Mouse (Mus musculus): ENCODE measurements at regions not wholly inside any gene's neighbourhood (a gene's known extent, or its start where the extent isn't known, plus 50 kb on each side); places are given as distances from the start of the nearest gene placed in this dataset.

GRCm38 (mm10) chr2:53276435-53276834 lies 84.9 kb downstream of the Arl6ip6 start:
- DNase-seq (ENCODE audit: low spot score) (no peak), ATAC-seq (ENCODE audit: low FRiP score) (no peak)
- Histone ChIP-seq H3K36me3 (ENCODE audit: control insufficient read depth, insufficient read depth, low read length) (no peaks in the 10 kb centered on the region), H3K27me3 (ENCODE audit: control insufficient read depth, insufficient read depth, low read length) (no peaks in the 10 kb centered on the region), H3K9me3 (ENCODE audit: control insufficient read depth, low read length) (no peaks in the 10 kb centered on the region), H3K4me1 (replicated peaks; ENCODE audit: control insufficient read depth, insufficient read depth, low read length) (no peaks in the 10 kb centered on the region), H3K9ac (ENCODE audit: low read depth, low read length) (no peak overlapping the region), H3K27ac (ENCODE audit: low read depth, low read length) (no peak overlapping the region), H3K4me2 (replicated peaks; ENCODE audit: low read depth, low read length) (no peak overlapping the region), H3K4me3 (ENCODE audit: low read depth, low read length) (no peak overlapping the region)
- WGBS, result 33% methylated on average over 1 of the region's 1 CpGs

GRCm38 (mm10) chr2:53301712-53302423 lies 110.3 kb downstream of the Arl6ip6 start:
- ATAC-seq (ENCODE audit: low FRiP score), result no peak

GRCm38 (mm10) chr2:53330680-53331079 lies 139.2 kb downstream of the Arl6ip6 start:
- Histone ChIP-seq H3K27ac (ENCODE audit: low read depth, low read length) (no peak overlapping the region), H3K27me3 (ENCODE audit: control insufficient read depth, insufficient read depth, low read length) (no peaks in the 10 kb centered on the region), H3K4me2 (replicated peaks; ENCODE audit: low read depth, low read length) (no peak overlapping the region), H3K4me3 (ENCODE audit: low read depth, low read length) (no peak overlapping the region), H3K9ac (ENCODE audit: low read depth, low read length) (no peak overlapping the region), H3K4me1 (replicated peaks; ENCODE audit: control insufficient read depth, insufficient read depth, low read length) (no peaks in the 10 kb centered on the region), H3K9me3 (ENCODE audit: control insufficient read depth, low read length) (no peaks in the 10 kb centered on the region), H3K36me3 (ENCODE audit: control insufficient read depth, insufficient read depth, low read length) (no peaks in the 10 kb centered on the region)
- 41% methylated on average over 6 of the region's 6 CpGs for WGBS
- DNase-seq (ENCODE audit: low spot score) (peak; percentile 74), ATAC-seq (ENCODE audit: low FRiP score) (peak; percentile 59; the same call in 1 of the 2 replicates)

More at GRCm38 (mm10) chr2:53301712-53302423, 110.3 kb downstream of the Arl6ip6 start:
- H3K9me3 ChIP-seq (ENCODE audit: control insufficient read depth, low read length), result no peaks in the 10 kb centered on the region
- H3K4me3 ChIP-seq (ENCODE audit: low read depth, low read length), result no peak overlapping the region
- no peaks in the 10 kb centered on the region for H3K4me1 ChIP-seq (replicated peaks; ENCODE audit: control insufficient read depth, insufficient read depth, low read length)
- 86% methylated on average over 2 of the region's 2 CpGs for WGBS
- no peak overlapping the region for H3K4me2 ChIP-seq (replicated peaks; ENCODE audit: low read depth, low read length)
- H3K36me3 ChIP-seq (ENCODE audit: control insufficient read depth, insufficient read depth, low read length), result no peaks in the 10 kb centered on the region
- DNase-seq (ENCODE audit: low spot score), result no peak
- H3K9ac ChIP-seq (ENCODE audit: low read depth, low read length), result no peak overlapping the region
- no peak overlapping the region for H3K27ac ChIP-seq (ENCODE audit: low read depth, low read length)
- no peaks in the 10 kb centered on the region for H3K27me3 ChIP-seq (ENCODE audit: control insufficient read depth, insufficient read depth, low read length)

GRCm38 (mm10) chr2:53359026-53359425 lies 167.5 kb downstream of the Arl6ip6 start:
- no peaks in the 10 kb centered on the region for H3K36me3 ChIP-seq (ENCODE audit: control insufficient read depth, insufficient read depth, low read length)
- H3K9me3 ChIP-seq (ENCODE audit: control insufficient read depth, low read length), result no peaks in the 10 kb centered on the region
- 71% methylated on average over 2 of the region's 2 CpGs for WGBS
- H3K4me1 ChIP-seq (replicated peaks; ENCODE audit: control insufficient read depth, insufficient read depth, low read length), result no peaks in the 10 kb centered on the region
- H3K27me3 ChIP-seq (ENCODE audit: control insufficient read depth, insufficient read depth, low read length), result no peaks in the 10 kb centered on the region
- H3K27ac ChIP-seq (ENCODE audit: low read depth, low read length), result no peak overlapping the region
- DNase-seq (ENCODE audit: low spot score) (no peak), ATAC-seq (ENCODE audit: low FRiP score) (no peak)
- no peak overlapping the region for H3K4me3 ChIP-seq (ENCODE audit: low read depth, low read length)
- no peak overlapping the region for H3K9ac ChIP-seq (ENCODE audit: low read depth, low read length)
- H3K4me2 ChIP-seq (replicated peaks; ENCODE audit: low read depth, low read length), result no peak overlapping the region

GRCm38 (mm10) chr2:53382348-53382747 lies 190.8 kb downstream of the Arl6ip6 start:
- no peaks in the 10 kb centered on the region for H3K4me1 ChIP-seq (replicated peaks; ENCODE audit: control insufficient read depth, insufficient read depth, low read length)
- H3K27ac ChIP-seq (ENCODE audit: low read depth, low read length), result no peak overlapping the region
- H3K9me3 ChIP-seq (ENCODE audit: control insufficient read depth, low read length), result no peaks in the 10 kb centered on the region
- 10% methylated on average over 1 of the region's 1 CpGs for WGBS
- no peaks in the 10 kb centered on the region for H3K36me3 ChIP-seq (ENCODE audit: control insufficient read depth, insufficient read depth, low read length)
- no peaks in the 10 kb centered on the region for H3K27me3 ChIP-seq (ENCODE audit: control insufficient read depth, insufficient read depth, low read length)
- H3K4me2 ChIP-seq (replicated peaks; ENCODE audit: low read depth, low read length), result no peak overlapping the region
- DNase-seq (ENCODE audit: low spot score), result peak; percentile 33
- peak; percentile 55 for ATAC-seq (ENCODE audit: low FRiP score)
- H3K9ac ChIP-seq (ENCODE audit: low read depth, low read length), result no peak overlapping the region
- no peak overlapping the region for H3K4me3 ChIP-seq (ENCODE audit: low read depth, low read length)

- ATAC-seq (ENCODE audit: low FRiP score), result peak; percentile 65
These were observed 193.1 kb downstream of the Arl6ip6 start for GRCm38 (mm10) chr2:53384545-53385176.

GRCm38 (mm10) chr2:53388652-53389051 lies 197.1 kb downstream of the Arl6ip6 start:
- Histone ChIP-seq H3K36me3 (ENCODE audit: control insufficient read depth, insufficient read depth, low read length) (no peaks in the 10 kb centered on the region), H3K9me3 (ENCODE audit: control insufficient read depth, low read length) (no peaks in the 10 kb centered on the region), H3K4me2 (replicated peaks; ENCODE audit: low read depth, low read length) (no peak overlapping the region), H3K4me3 (ENCODE audit: low read depth, low read length) (no peak overlapping the region), H3K27me3 (ENCODE audit: control insufficient read depth, insufficient read depth, low read length) (no peaks in the 10 kb centered on the region), H3K4me1 (replicated peaks; ENCODE audit: control insufficient read depth, insufficient read depth, low read length) (no peaks in the 10 kb centered on the region), H3K9ac (ENCODE audit: low read depth, low read length) (no peak overlapping the region), H3K27ac (ENCODE audit: low read depth, low read length) (no peak overlapping the region)
- WGBS, result 96% methylated on average over 3 of the region's 3 CpGs
- DNase-seq (ENCODE audit: low spot score) (no peak), ATAC-seq (ENCODE audit: low FRiP score) (no peak)

More at GRCm38 (mm10) chr2:53384545-53385176, 193.1 kb downstream of the Arl6ip6 start:
- 46% methylated on average over 8 of the region's 8 CpGs for WGBS
- Histone ChIP-seq H3K27ac (ENCODE audit: low read depth, low read length) (no peak overlapping the region), H3K9me3 (ENCODE audit: control insufficient read depth, low read length) (no peaks in the 10 kb centered on the region), H3K36me3 (ENCODE audit: control insufficient read depth, insufficient read depth, low read length) (no peaks in the 10 kb centered on the region), H3K27me3 (ENCODE audit: control insufficient read depth, insufficient read depth, low read length) (no peaks in the 10 kb centered on the region), H3K4me3 (ENCODE audit: low read depth, low read length) (no peak overlapping the region), H3K9ac (ENCODE audit: low read depth, low read length) (no peak overlapping the region), H3K4me2 (replicated peaks; ENCODE audit: low read depth, low read length) (no peak overlapping the region), H3K4me1 (replicated peaks; ENCODE audit: control insufficient read depth, insufficient read depth, low read length) (no peaks in the 10 kb centered on the region)
- DNase-seq (ENCODE audit: low spot score), result peak; percentile 41

- Histone ChIP-seq H3K4me2 (replicated peaks; ENCODE audit: low read depth, low read length) (no peak overlapping the region), H3K9me3 (ENCODE audit: control insufficient read depth, low read length) (no peaks in the 10 kb centered on the region), H3K27me3 (ENCODE audit: control insufficient read depth, insufficient read depth, low read length) (no peaks in the 10 kb centered on the region), H3K4me3 (ENCODE audit: low read depth, low read length) (no peak overlapping the region), H3K36me3 (ENCODE audit: control insufficient read depth, insufficient read depth, low read length) (no peaks in the 10 kb centered on the region), H3K9ac (ENCODE audit: low read depth, low read length) (no peak overlapping the region), H3K4me1 (replicated peaks; ENCODE audit: control insufficient read depth, insufficient read depth, low read length) (no peaks in the 10 kb centered on the region), H3K27ac (ENCODE audit: low read depth, low read length) (no peak overlapping the region)
- DNase-seq (ENCODE audit: low spot score) (no peak), ATAC-seq (ENCODE audit: low FRiP score) (no peak)
- WGBS, result 85% methylated on average over 2 of the region's 2 CpGs
These were observed 222.9 kb downstream of the Arl6ip6 start for GRCm38 (mm10) chr2:53414471-53414870.
